Mouse (Mus musculus) CH12.LX (cell line): ENCODE data around the gene Lrrc8c.

Experiments used
- CTCF ChIP-seq, 2 experiments: IDR thresholded peaks in 1 of 2; conservative IDR thresholded peaks in 1 of 2; 2 replicates each; pipeline ENCODE4 v1.5.1; 2011 to 2012; ENCODE audit warnings: low read depth in 2 of 2, low read length in 2 of 2, improper control_type of control experiment in 1 of 2, inconsistent platforms in 1 of 2, mild to moderate bottlenecking in 1 of 2, moderate library complexity in 1 of 2
- E2F4 ChIP-seq: IDR thresholded peaks from 2 replicates; pipeline ENCODE4 v1.6.1; 2011; ENCODE audit warnings: low read depth, low read length, improper control_type of control experiment; ENCODE audit not compliant: insufficient replicate concordance
- EP300 ChIP-seq: IDR thresholded peaks from 2 replicates; pipeline ENCODE4 v1.6.1; 2011; ENCODE audit warnings: low read length, improper control_type of control experiment
- HCFC1 ChIP-seq: IDR thresholded peaks from 2 replicates; pipeline ENCODE4 v1.6.1; 2012; ENCODE audit warnings: low read depth, mild to moderate bottlenecking, inconsistent platforms, low read length, improper control_type of control experiment
- JUN ChIP-seq: IDR thresholded peaks from 2 replicates; pipeline ENCODE4 v1.6.1; 2011; ENCODE audit warnings: low read depth, mild to moderate bottlenecking, low read length, improper control_type of control experiment, moderate library complexity; ENCODE audit not compliant: insufficient read depth
- KAT2A ChIP-seq: IDR thresholded peaks from 2 replicates; pipeline ENCODE4 v1.6.1; 2012; ENCODE audit warnings: low read length, improper control_type of control experiment, inconsistent platforms; ENCODE audit not compliant: insufficient replicate concordance
- MAZ ChIP-seq: IDR thresholded peaks from 2 replicates; pipeline ENCODE4 v1.6.1; 2012; ENCODE audit warnings: low read depth, mild to moderate bottlenecking, inconsistent platforms, low read length, improper control_type of control experiment, moderate library complexity
- MEF2A ChIP-seq: IDR thresholded peaks from 2 replicates; pipeline ENCODE4 v1.6.1; 2014; ENCODE audit warnings: low read depth, mild to moderate bottlenecking, inconsistent platforms, low read length, improper control_type of control experiment, borderline replicate concordance
- POLR2A ChIP-seq: IDR thresholded peaks from 2 replicates; pipeline ENCODE4 v1.6.1; 2011; ENCODE audit warnings: low read depth, mild to moderate bottlenecking, improper control_type of control experiment, low read length
- RAD21 ChIP-seq: IDR thresholded peaks from 2 replicates; pipeline ENCODE4 v1.6.1; 2011; ENCODE audit warnings: low read depth, mild to moderate bottlenecking, low read length, improper control_type of control experiment, moderate library complexity
- RCOR1 ChIP-seq: conservative IDR thresholded peaks from 2 replicates; pipeline ENCODE4 v1.6.1; 2012; ENCODE audit warnings: low read depth, mild to moderate bottlenecking, inconsistent platforms, low read length, improper control_type of control experiment
- TBP ChIP-seq: conservative IDR thresholded peaks from 2 replicates; pipeline ENCODE4 v1.6.1; 2011; ENCODE audit warnings: low read depth, low read length, improper control_type of control experiment
- USF2 ChIP-seq: conservative IDR thresholded peaks from 2 replicates; pipeline ENCODE4 v1.6.1; 2011; ENCODE audit warnings: low read depth, low read length, improper control_type of control experiment
- ZC3H11A ChIP-seq: IDR thresholded peaks from 2 replicates; pipeline ENCODE4 v1.6.1; 2012; ENCODE audit warnings: low read depth, mild to moderate bottlenecking, inconsistent platforms, low read length, improper control_type of control experiment

GRCm38 (mm10) chr5:105629955-105630354 lies 110.8 kb downstream of the Lrrc8c start:
- TF ChIP-seq USF2: no peak
- TF ChIP-seq CTCF (conservative IDR thresholded peaks at IDR 0.05 in 1 of 2, IDR thresholded peaks at IDR 0.05 in 1 of 2; ENCODE audit: low read depth in 2 of 2, low read length in 2 of 2): no peak
- TF ChIP-seq MAZ: no peak
- TF ChIP-seq RAD21: no peak
- no peak for TF ChIP-seq JUN
- no peak for TF ChIP-seq POLR2A
- no peak for TF ChIP-seq E2F4
- no peak for TF ChIP-seq HCFC1
- no peak for TF ChIP-seq RCOR1
- no peak for TF ChIP-seq MEF2A
- no peak for TF ChIP-seq TBP
- TF ChIP-seq EP300: no peak
- no peak for TF ChIP-seq ZC3H11A
- TF ChIP-seq KAT2A: no peak
